Mouse (Mus musculus) MEL (cell line): Measurements from ENCODE around the gene Rgs4. TPM values are rescaled to one million over a fixed set of nuclear protein-coding genes. Genes with fewer than 3 reads are reported as not detected.

Experiments used
- DNase-seq: peaks from one replicate; pipeline ENCODE4 v3.0.0; 2011; ENCODE audit warnings: low read depth, low spot score
- H3K27ac ChIP-seq: 2 replicates; pipeline ENCODE4 v1.5.1; 2012; ENCODE audit warnings: low read depth, mild to moderate bottlenecking, control low read depth, low read length, moderate library complexity; ENCODE audit not compliant: control insufficient read depth
- H3K27me3 ChIP-seq, 2 experiments: fragments of 150-350 bp in 1 of 2; sonication (generic) in 1 of 2; 2 replicates each; pipeline ENCODE4 v1.6.1; 2012; ENCODE audit warnings: low read length in 2 of 2, mild to moderate bottlenecking in 2 of 2, improper control_type of control experiment in 1 of 2, moderate library complexity in 1 of 2; ENCODE audit not compliant: insufficient read depth in 2 of 2, control insufficient read depth in 1 of 2
- H3K36me3 ChIP-seq, 2 experiments: 2 replicates each; pipeline ENCODE4 v1.6.1; 2012 to 2014; ENCODE audit warnings: low read length in 2 of 2, improper control_type of control experiment in 1 of 2, inconsistent platforms in 1 of 2, mild to moderate bottlenecking in 1 of 2; ENCODE audit not compliant: insufficient read depth in 2 of 2, control insufficient read depth in 1 of 2
- H3K4me1 ChIP-seq, 2 experiments: fragments of 150-350 bp in 1 of 2; sonication (generic) in 1 of 2; 2 replicates each; pipeline ENCODE4 v1.6.1; 2012; ENCODE audit warnings: low read length in 2 of 2, improper control_type of control experiment in 1 of 2, mild to moderate bottlenecking in 1 of 2; ENCODE audit not compliant: insufficient read depth in 2 of 2, control insufficient read depth in 1 of 2
- H3K4me3 ChIP-seq, 2 experiments: fragments of 150-350 bp in 1 of 2; sonication (generic) in 1 of 2; 2 replicates each; pipeline ENCODE4 v1.5.1; 2012; ENCODE audit warnings: low read depth in 2 of 2, low read length in 2 of 2, mild to moderate bottlenecking in 2 of 2, moderate library complexity in 2 of 2, control low read depth in 1 of 2, improper control_type of control experiment in 1 of 2; ENCODE audit not compliant: control insufficient read depth in 1 of 2, insufficient read depth in 1 of 2
- H3K79me2 ChIP-seq: 2 replicates; pipeline ENCODE4 v1.6.1; 2012; ENCODE audit warnings: mild to moderate bottlenecking, low read length, moderate library complexity; ENCODE audit not compliant: control insufficient read depth, poor library complexity, insufficient read depth
- H3K9ac ChIP-seq: 2 replicates; pipeline ENCODE4 v1.6.1; 2012; ENCODE audit warnings: low read depth, mild to moderate bottlenecking, control low read depth, low read length, moderate library complexity; ENCODE audit not compliant: control insufficient read depth, poor library complexity, severe bottlenecking
- H3K9me3 ChIP-seq: fragments of 150-350 bp; sonication (generic); replicated peaks from 2 replicates; pipeline ENCODE4 v1.6.1; 2012; ENCODE audit warnings: mild to moderate bottlenecking, low read length, improper control_type of control experiment, moderate library complexity; ENCODE audit not compliant: insufficient read depth
- BHLHE40 ChIP-seq: IDR thresholded peaks from 2 replicates; pipeline ENCODE4 v1.6.1; 2012; ENCODE audit warnings: low read depth, mild to moderate bottlenecking, inconsistent platforms, low read length, improper control_type of control experiment, borderline replicate concordance
- CHD1 ChIP-seq: IDR thresholded peaks from 2 replicates; pipeline ENCODE4 v1.6.1; 2012; ENCODE audit warnings: low read depth, mild to moderate bottlenecking, inconsistent platforms, low read length, improper control_type of control experiment
- ETS1 ChIP-seq: IDR thresholded peaks from 2 replicates; pipeline ENCODE4 v1.6.1; 2012; ENCODE audit warnings: low read depth, mild to moderate bottlenecking, inconsistent platforms, low read length, improper control_type of control experiment, moderate library complexity
- GABPA ChIP-seq: IDR thresholded peaks from 2 replicates; pipeline ENCODE4 v1.6.1; 2012; ENCODE audit warnings: low read depth, mild to moderate bottlenecking, inconsistent platforms, low read length, improper control_type of control experiment, moderate library complexity
- GATA1 ChIP-seq: IDR thresholded peaks from 2 replicates; pipeline ENCODE4 v1.6.1; 2011; ENCODE audit warnings: low read depth, low read length, improper control_type of control experiment
- HCFC1 ChIP-seq: IDR thresholded peaks from 2 replicates; pipeline ENCODE4 v1.6.1; 2012; ENCODE audit warnings: low read depth, mild to moderate bottlenecking, inconsistent platforms, low read length, improper control_type of control experiment, moderate library complexity
- JUND ChIP-seq: IDR thresholded peaks from 2 replicates; pipeline ENCODE4 v1.6.1; 2011; ENCODE audit warnings: low read depth, mild to moderate bottlenecking, improper control_type of control experiment, low read length
- KAT2A ChIP-seq: conservative IDR thresholded peaks from 2 replicates; pipeline ENCODE4 v1.6.1; 2012; ENCODE audit warnings: low read depth, low read length, improper control_type of control experiment, inconsistent platforms
- MAFK ChIP-seq: IDR thresholded peaks from 2 replicates; pipeline ENCODE4 v1.6.1; 2011; ENCODE audit warnings: low read depth, mild to moderate bottlenecking, low read length, improper control_type of control experiment, borderline replicate concordance
- MAX ChIP-seq: IDR thresholded peaks from 2 replicates; pipeline ENCODE4 v1.6.1; 2011; ENCODE audit warnings: low read length, improper control_type of control experiment
- MAZ ChIP-seq: IDR thresholded peaks from 2 replicates; pipeline ENCODE4 v1.6.1; 2012; ENCODE audit warnings: low read depth, mild to moderate bottlenecking, inconsistent platforms, low read length, improper control_type of control experiment
- MXI1 ChIP-seq: IDR thresholded peaks from 2 replicates; pipeline ENCODE4 v1.6.1; 2011; ENCODE audit warnings: mild to moderate bottlenecking, low read depth, low read length, improper control_type of control experiment
- NELFE ChIP-seq: IDR thresholded peaks from 2 replicates; pipeline ENCODE4 v1.6.1; 2011; ENCODE audit warnings: low read depth, low read length, improper control_type of control experiment
- POLR2A ChIP-seq, 2 experiments: IDR thresholded peaks; 2 replicates each; pipeline ENCODE4 v1.6.1; 2011 to 2012; ENCODE audit warnings: low read length in 2 of 2, mild to moderate bottlenecking in 2 of 2, control low read depth in 1 of 2, improper control_type of control experiment in 1 of 2, low read depth in 1 of 2, moderate library complexity in 1 of 2; ENCODE audit not compliant: control insufficient read depth in 1 of 2, insufficient read depth in 1 of 2, poor library complexity in 1 of 2
- POLR2AphosphoS2 ChIP-seq: IDR thresholded peaks from 2 replicates; pipeline ENCODE4 v1.6.1; 2011; ENCODE audit warnings: low read length, improper control_type of control experiment
- RAD21 ChIP-seq: IDR thresholded peaks from 2 replicates; pipeline ENCODE4 v1.6.1; 2011; ENCODE audit warnings: mild to moderate bottlenecking, low read depth, low read length, improper control_type of control experiment
- RCOR1 ChIP-seq: IDR thresholded peaks from 2 replicates; pipeline ENCODE4 v1.6.1; 2012; ENCODE audit warnings: low read depth, mild to moderate bottlenecking, inconsistent platforms, low read length, improper control_type of control experiment
- SMC3 ChIP-seq: IDR thresholded peaks from 2 replicates; pipeline ENCODE4 v1.6.1; 2011; ENCODE audit warnings: low read depth, low read length, improper control_type of control experiment
- TBP ChIP-seq: IDR thresholded peaks from 2 replicates; pipeline ENCODE4 v1.8.0; 2011; ENCODE audit warnings: low read depth, low read length, improper control_type of control experiment
- TCF12 ChIP-seq: IDR thresholded peaks from 2 replicates; pipeline ENCODE4 v1.6.1; 2014; ENCODE audit warnings: low read depth, mild to moderate bottlenecking, inconsistent platforms, low read length, improper control_type of control experiment, moderate library complexity
- USF1 ChIP-seq: IDR thresholded peaks from 2 replicates; pipeline ENCODE4 v1.6.1; 2014; ENCODE audit warnings: low read depth, mild to moderate bottlenecking, inconsistent platforms, low read length, improper control_type of control experiment, moderate library complexity
- USF2 ChIP-seq, 2 experiments: IDR thresholded peaks; 2 replicates each; pipeline ENCODE4 v1.6.1; 2011 to 2012; ENCODE audit warnings: improper control_type of control experiment in 2 of 2, low read length in 2 of 2, borderline replicate concordance in 1 of 2, inconsistent platforms in 1 of 2, low read depth in 1 of 2, mild to moderate bottlenecking in 1 of 2; ENCODE audit not compliant: insufficient read depth in 1 of 2
- ZKSCAN1 ChIP-seq: IDR thresholded peaks from 2 replicates; pipeline ENCODE4 v1.6.1; 2012; ENCODE audit warnings: low read depth, mild to moderate bottlenecking, inconsistent platforms, low read length, improper control_type of control experiment, moderate library complexity
- polyA plus RNA-seq, 2 experiments: library from polyadenylated mRNA; stranded (reverse) in 1 of 2; unstranded in 1 of 2; fragments of >175 nt in 1 of 2; fragments of >200 nt in 1 of 2; gene quantifications; 2 replicates each; pipeline versions ENCODE4 v1.2.1 to v1.2.4; 2012; ENCODE audit warnings: low replicate concordance in 2 of 2, low read depth in 1 of 2; ENCODE audit not compliant: insufficient read length in 2 of 2, insufficient read depth in 1 of 2, missing spikeins in 1 of 2
- total RNA-seq: library from RNA; depleted of rRNA; stranded (reverse); fragments of 300-350 nt; gene quantifications from 2 replicates; pipeline ENCODE4 v1.2.3, GENCODE M21; 2012

Rgs4 gene
- total and polyA plus RNA-seq, 3 experiments, result not detected

DNA sequence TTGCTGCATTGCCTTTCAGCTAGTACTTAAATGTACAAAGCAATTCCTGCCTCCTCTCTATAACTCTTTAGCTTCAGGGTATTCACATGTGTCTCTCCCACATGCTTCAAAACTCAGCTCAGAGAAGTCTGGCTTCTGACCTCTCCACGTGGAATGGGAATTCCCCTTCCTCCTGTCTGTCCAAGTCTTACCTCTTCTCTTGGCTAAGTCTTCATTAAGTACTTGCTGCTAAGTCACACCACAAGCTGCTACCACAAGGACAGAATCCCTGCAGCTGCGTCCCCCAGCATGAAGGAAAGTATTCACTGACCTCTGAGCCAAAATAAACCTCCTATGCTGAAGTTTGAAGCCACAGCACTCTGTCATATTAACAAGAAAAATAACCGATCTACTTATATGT lies 21.1 kb downstream of the Rgs4 start:
- Histone ChIP-seq H3K27me3 (no peaks in the 10 kb centered on the region), H3K9ac (no peak overlapping the region), H3K36me3 (no peaks in the 10 kb centered on the region), H3K4me3 (no peak overlapping the region), H3K9me3 (no peaks in the 10 kb centered on the region), H3K27ac (no peak overlapping the region), H3K79me2 (no peaks in the 10 kb centered on the region), H3K4me1 (no peaks in the 10 kb centered on the region)
- no peak for TF ChIP-seq KAT2A
- no peak for TF ChIP-seq RAD21
- no peak for TF ChIP-seq POLR2AphosphoS2
- no peak for TF ChIP-seq HCFC1
- no peak for TF ChIP-seq POLR2A (IDR thresholded peaks at IDR 0.05; ENCODE audit: control insufficient read depth in 1 of 2, insufficient read depth in 1 of 2, low read depth in 1 of 2, low read length in 2 of 2, poor library complexity in 1 of 2)
- TF ChIP-seq MAFK, result no peak
- no peak for TF ChIP-seq MAX
- no peak for TF ChIP-seq GATA1
- TF ChIP-seq CHD1, result no peak
- DNase-seq, result no peak

DNA sequence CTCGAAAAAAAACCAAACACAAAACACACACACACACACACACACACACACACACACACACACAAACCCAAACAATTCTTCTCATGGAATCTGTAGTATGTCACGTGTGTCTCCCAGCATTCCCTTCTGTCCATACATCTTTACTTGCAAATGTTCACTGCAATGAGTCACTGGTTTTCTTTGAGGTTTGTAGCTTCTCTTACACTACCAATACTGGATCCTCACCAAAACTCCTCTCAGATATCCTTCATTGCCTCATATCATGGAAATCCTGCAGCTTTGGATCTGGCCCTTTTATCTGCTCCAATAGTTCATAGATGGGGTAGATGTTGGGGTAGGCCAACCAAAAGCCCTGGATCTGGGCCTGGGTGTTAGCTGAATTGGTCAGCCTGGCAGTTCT lies 25.6 kb downstream of the Rgs4 start:
- Histone ChIP-seq H3K4me3 (no peak overlapping the region), H3K79me2 (no peaks in the 10 kb centered on the region), H3K9me3 (no peaks in the 10 kb centered on the region), H3K4me1 (no peaks in the 10 kb centered on the region), H3K27ac (no peak overlapping the region), H3K27me3 (no peaks in the 10 kb centered on the region), H3K9ac (no peak overlapping the region), H3K36me3 (no peaks in the 10 kb centered on the region)
- TF ChIP-seq BHLHE40 (no peak), USF2 (IDR thresholded peaks at IDR 0.05; ENCODE audit: borderline replicate concordance in 1 of 2, insufficient read depth in 1 of 2, low read depth in 1 of 2, low read length in 2 of 2) (no peak)
- DNase-seq, result no peak

DNA sequence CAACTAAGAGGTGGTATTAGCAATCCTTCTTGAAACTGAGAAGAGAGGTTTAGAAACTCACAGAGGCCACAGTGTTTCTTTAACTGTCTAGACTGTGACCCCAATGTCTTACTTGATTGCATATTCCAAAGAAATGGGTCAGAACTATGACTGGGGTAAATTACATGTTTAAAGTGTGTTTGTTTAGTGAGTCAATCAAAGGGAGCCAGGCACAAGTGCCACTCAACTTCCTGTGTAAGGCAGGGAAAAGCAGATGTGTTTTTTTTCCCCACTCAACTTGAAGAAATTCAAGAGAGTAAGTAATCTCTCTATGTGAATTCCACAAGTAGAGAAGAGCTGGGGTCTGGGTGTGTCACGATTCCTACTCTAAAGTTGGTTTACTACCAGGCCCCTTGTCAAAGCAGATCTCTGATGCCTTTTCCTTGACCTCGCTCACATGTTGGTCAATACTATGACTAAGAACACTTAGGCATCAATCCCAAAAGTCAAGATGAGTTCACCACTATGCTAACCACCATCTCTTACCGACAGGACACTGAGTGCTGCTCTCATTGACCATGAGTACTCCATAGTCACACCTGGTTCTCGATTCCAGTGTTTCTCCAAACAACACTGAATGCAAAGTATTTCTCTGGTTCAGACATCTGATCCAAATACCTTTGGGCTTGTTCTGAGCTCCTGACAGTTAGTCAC lies 42.9 kb downstream of the Rgs4 start:
- no peak for DNase-seq
- Histone ChIP-seq H3K79me2 (no peaks in the 10 kb centered on the region), H3K27ac (no peak overlapping the region), H3K9me3 (no peaks in the 10 kb centered on the region), H3K27me3 (no peaks in the 10 kb centered on the region), H3K4me3 (no peak overlapping the region), H3K9ac (no peak overlapping the region), H3K36me3 (no peaks in the 10 kb centered on the region), H3K4me1 (no peaks in the 10 kb centered on the region)
- no peak for TF ChIP-seq ZKSCAN1
- TF ChIP-seq MXI1, result no peak
- no peak for TF ChIP-seq KAT2A
- no peak for TF ChIP-seq MAX
- no peak for TF ChIP-seq RCOR1
- no peak for TF ChIP-seq TBP
- TF ChIP-seq GABPA, result no peak
- no peak for TF ChIP-seq MAZ
- TF ChIP-seq TCF12, result no peak
- TF ChIP-seq USF1, result no peak
- no peak for TF ChIP-seq GATA1
- no peak for TF ChIP-seq BHLHE40
- no peak for TF ChIP-seq NELFE
- TF ChIP-seq SMC3, result no peak
- TF ChIP-seq JUND, result no peak
- no peak for TF ChIP-seq ETS1
